Mouse (Mus musculus) gastrocnemius, adult 2 months (tissue): Measurements from ENCODE around the gene Ptf1a. TPM values are rescaled to one million over a fixed set of nuclear protein-coding genes. Genes with fewer than 3 reads are reported as not detected.

ENCODE experiments used
- DNase-seq: peaks from one replicate; pipeline ENCODE4 v3.0.0; 2022
- H3K27ac ChIP-seq: fragments of 200-600 bp; 2 replicates; pipeline ENCODE4 v1.8.1; 2022; ENCODE audit warnings: mild to moderate bottlenecking
- H3K4me3 ChIP-seq: fragments of 200-600 bp; 2 replicates; pipeline ENCODE4 v1.8.1; 2022; ENCODE audit warnings: mild to moderate bottlenecking, moderate library complexity
- CTCF ChIP-seq: fragments of 200-600 bp; IDR thresholded peaks from 2 replicates; pipeline ENCODE4 v1.8.1; 2022; ENCODE audit warnings: antibody characterized with exemption, mild to moderate bottlenecking, moderate library complexity
- intact Hi-C: fragments of 180-260 bp; cut with DNase I; formaldehyde crosslinking; loops from one replicate; pipeline ENCODE4 v1.15.1; 2025
- total RNA-seq, 2 experiments: library from RNA; stranded (reverse); gene quantifications; 2 replicates each; pipeline ENCODE4 v1.2.3; 2021

The Ptf1a gene
- total RNA-seq, 2 experiments from 2014 or later: not detected

DNA sequence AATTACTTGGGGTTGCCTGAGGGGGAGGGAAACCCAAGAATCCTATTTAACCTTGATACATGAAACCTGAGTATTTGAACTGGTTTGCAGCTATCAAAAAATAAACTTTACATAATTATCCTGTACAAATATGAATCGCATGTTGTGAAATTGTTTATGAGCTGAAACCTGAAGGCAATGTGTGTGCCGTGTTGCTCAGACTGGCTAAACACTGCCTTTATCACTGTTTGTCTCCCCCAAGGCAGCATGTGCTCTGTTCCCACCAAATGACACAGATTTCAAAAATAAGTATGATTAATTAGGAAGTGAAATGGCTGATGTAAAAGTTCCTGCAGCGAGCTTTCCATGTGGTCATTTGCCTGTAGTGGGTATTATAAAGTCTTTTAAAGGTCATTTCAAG lies 44.8 kb downstream of the Ptf1a start:
- intact Hi-C loops: no loop called here
- Histone ChIP-seq H3K4me3 (no peak overlapping the region), H3K27ac (no peak overlapping the region)
- no peak for DNase-seq
- no peak for TF ChIP-seq CTCF

Other genes starting within 250 kb of the Ptf1a start
- not detected for gene Armc3, start 246.4 kb upstream of the Ptf1a start, total RNA-seq
- 10 to 100 TPM; 14.7 to 24.2 TPM for gene Msrb2, start 74.2 kb upstream of the Ptf1a start, total RNA-seq
- gene 4921504E06Rik, start 108.3 kb downstream of the Ptf1a start, total RNA-seq: not detected
- 10 to 100 TPM in 1 of 2 experiments, 1 to 10 TPM in 1; 8.1 to 16.8 TPM for gene Otud1, start 212.1 kb downstream of the Ptf1a start, total RNA-seq